In genomic region chr7:113637011-113637600, GRCm38 (mm10) we compare ENCODE assay signal across 24 mouse cellular contexts.
"Had no signal": no experiment of that assay in that cellular context is flagged by ENCODE, and none has a peak within 500 bp of the region (broad histone marks: within the 10 kb centered on the region; RNA-seq: fewer than 3 reads in every experiment).

No protein-coding gene starts in this region.

- H3K4me2 ChIP-seq: heart, embryonic 12.5 days; hindbrain, embryonic 12.5 days; hindbrain, embryonic 14.5 days; limb, embryonic 12.5 days; liver, embryonic 11.5 days; liver, embryonic 13.5 days; liver, embryonic 15.5 days had no signal

- DNase-seq: gastrocnemius, adult 2 months; gastrocnemius, postnatal 10 days; gastrocnemius, postnatal 25 days; heart, adult 2 months; heart, postnatal 10 days; heart, postnatal 4 days; kidney, adult 18-20 months; kidney, adult 8-10 months; kidney, postnatal 10 days; kidney, postnatal 25 days; kidney, postnatal 4 days; liver; liver, embryonic 13.5 days had no signal

- H3K27ac ChIP-seq: gastrocnemius, adult 2 months; heart, adult 2 months; hindbrain, embryonic 10.5 days; hindbrain, embryonic 12.5 days; hindbrain, embryonic 14.5 days; limb, embryonic 10.5 days; limb, embryonic 12.5 days; liver, embryonic 13.5 days; liver, embryonic 15.5 days had no signal

- ATAC-seq: hindbrain, embryonic 16.5 days; inflammation-experienced regulatory T-cells, adult 6 months; intestine, postnatal 0 days had no signal

- H3K9ac ChIP-seq: heart, embryonic 12.5 days; hindbrain, embryonic 12.5 days; hindbrain, embryonic 14.5 days; limb, embryonic 12.5 days; liver, embryonic 13.5 days; liver, embryonic 15.5 days had no signal

- H3K4me3 ChIP-seq: gastrocnemius, adult 2 months; heart, adult 2 months; heart, embryonic 12.5 days; hindbrain, embryonic 10.5 days; hindbrain, embryonic 12.5 days; limb, embryonic 10.5 days; limb, embryonic 12.5 days; liver, embryonic 13.5 days; liver, embryonic 15.5 days had no signal

- H3K36me3 ChIP-seq: heart, embryonic 12.5 days; hindbrain, embryonic 10.5 days; hindbrain, embryonic 12.5 days; limb, embryonic 10.5 days; limb, embryonic 12.5 days; liver, embryonic 13.5 days; liver, embryonic 15.5 days had no signal

- H3K9me3 ChIP-seq: heart, embryonic 12.5 days; hindbrain, embryonic 10.5 days; hindbrain, embryonic 12.5 days; limb, embryonic 10.5 days; limb, embryonic 12.5 days; liver, embryonic 13.5 days; liver, embryonic 15.5 days had no signal

- H3K27me3 ChIP-seq: heart, embryonic 12.5 days; hindbrain, embryonic 12.5 days; limb, embryonic 12.5 days; liver, embryonic 13.5 days; liver, embryonic 15.5 days had no signal

- H3K4me1 ChIP-seq: heart, embryonic 12.5 days; hindbrain, embryonic 10.5 days; hindbrain, embryonic 12.5 days; limb, embryonic 10.5 days; limb, embryonic 12.5 days; liver, embryonic 13.5 days; liver, embryonic 15.5 days had no signal
